Mouse (Mus musculus) MEL-GATA-1-ER (cell line): ENCODE results near the gene Itga9.
A peak's percentile ranks its signal among the peaks of the same experiment; 100 is the strongest.

Experiments
- DNase-seq: peaks from one replicate; pipeline ENCODE4 v3.0.0-alpha.2; 2012; ENCODE audit warnings: low read depth; ENCODE audit errors: extremely low read depth

The Itga9 gene

DNA sequence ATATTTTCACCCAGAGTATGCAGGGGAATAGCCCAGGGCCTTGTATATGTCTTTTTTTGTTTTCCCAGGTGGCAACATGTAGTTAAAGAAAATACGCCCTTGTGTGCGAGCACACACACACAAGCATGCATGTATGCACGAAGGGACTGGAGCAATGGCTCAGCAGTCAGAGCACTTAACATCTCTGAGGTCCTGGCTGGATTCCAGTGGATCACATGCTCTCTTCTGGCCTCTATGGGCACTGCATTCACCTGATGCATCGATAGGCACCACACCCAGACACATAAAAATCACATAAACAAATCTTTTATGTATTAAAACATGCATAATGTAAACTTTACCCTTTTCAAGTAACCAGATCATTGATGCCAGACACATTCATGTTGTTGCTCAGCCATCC is 335.5 kb downstream of the Itga9 start:
- DNase-seq: no peak

DNA sequence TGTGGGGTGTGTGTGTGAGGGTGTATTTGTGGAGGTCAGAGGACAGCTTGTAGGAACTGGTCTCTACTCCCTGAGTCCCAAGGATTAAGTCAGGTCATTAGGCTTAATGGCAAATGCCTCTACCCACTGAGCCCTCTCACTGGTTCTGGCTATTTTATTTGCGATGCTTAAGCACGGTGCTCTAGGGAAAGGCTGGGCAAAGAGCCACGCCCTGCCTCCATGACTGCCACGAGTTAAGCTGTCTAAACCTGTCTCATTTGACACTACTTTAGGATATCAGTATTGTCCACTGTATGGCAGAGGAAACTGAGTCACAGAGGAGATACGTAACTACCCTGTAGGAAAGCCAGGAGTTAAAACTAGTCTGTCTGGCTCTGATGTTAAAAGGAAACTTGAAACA is 337.5 kb downstream of the Itga9 start:
- DNase-seq: no peak

DNA sequence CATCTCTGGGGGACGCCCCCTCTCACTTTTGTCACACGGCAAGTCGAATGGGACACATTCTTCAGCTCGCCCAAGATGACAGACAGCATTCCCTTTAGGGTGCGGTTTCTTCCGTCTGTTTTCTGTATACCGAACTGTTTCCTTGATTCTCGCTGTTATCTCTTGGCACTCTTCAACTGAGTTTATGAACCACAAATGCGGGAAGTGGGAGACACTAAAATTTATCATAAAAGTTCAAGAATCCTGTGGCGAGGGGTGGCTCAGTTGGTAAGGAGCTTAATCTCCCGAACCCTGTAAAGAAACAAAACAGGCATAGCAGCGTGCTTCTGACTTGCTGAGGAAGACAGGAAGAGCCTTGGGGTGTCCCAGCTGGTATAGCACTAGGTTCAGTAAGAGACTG is 337.9 kb downstream of the Itga9 start:
- DNase-seq: peak; percentile 89

DNA sequence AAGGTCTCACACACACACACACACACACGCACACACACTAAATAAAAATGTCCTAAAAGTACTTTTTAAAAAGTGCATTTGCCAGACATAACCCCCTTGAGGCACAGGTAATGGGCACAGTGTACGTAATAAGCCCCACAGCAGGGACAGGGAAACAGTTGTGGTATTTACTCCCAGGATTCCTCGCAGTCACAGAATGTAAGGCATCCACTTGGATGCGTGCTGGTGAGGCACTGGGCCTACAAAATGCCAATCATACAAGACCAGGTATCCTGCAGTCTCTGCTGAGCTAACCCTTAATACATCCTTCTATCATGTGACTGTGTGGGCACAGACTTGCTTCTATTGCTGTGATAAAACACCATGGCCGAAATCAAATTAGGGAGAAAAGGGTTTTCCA is 342.0 kb downstream of the Itga9 start:
- no peak for DNase-seq

DNA sequence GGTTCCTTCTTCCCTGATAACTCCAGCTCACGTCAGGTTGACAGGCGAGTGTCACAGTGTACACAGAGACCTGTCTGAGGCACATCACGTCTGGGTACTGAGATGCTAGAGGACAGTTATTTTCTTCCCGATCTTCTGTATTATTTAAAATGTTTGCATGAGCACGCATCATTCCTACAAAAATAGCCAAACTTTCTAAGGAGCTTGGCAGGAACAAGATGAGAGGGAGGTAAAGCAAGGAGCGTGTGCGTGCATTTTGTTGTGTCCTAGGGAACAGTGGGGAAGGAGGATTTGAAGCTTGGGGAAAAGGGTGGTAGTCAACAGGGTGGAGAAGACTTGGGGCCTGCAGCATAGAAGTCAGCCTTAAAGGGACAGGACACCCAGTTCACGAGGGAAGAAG is 342.6 kb downstream of the Itga9 start:
- DNase-seq: no peak

DNA sequence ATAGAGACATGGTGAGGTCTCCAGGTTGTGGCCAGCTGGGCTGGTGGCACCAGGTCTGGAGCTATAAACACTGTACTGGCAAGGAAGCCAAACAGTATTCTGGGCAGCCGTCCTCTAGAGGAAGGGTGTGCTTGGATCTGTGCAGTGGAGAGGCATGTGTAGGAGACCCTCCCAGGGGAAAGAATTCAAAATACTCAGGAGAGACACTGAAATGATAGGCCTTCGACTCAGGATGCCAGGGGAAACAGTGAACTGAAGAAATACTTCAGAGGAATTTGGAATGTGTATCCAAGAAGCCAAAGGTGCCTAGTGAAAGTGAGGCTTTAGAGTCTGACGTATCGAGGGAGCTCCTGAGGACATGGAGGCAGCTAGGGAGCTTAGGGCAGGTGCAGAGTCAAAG is 343.2 kb downstream of the Itga9 start:
- DNase-seq: no peak

DNA sequence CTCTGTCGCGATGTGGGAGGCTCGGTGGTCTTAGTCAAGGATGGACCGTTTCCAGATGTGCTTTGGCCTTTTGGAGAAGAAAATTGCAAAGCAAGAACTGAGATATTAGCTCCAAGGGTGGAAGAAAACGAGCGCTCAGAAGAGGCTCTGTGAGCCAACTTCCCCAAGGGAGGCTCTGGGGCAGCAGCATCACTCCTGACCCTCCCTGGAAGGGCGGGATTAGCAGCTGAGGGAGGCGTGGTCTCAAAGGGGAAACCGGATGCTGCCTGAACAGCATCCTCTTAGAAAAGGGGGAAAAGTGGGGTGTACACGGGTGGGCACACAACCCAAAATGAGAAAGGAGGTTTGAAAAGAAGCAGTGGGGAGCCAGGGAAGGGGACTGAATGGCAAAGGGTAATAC is 343.6 kb downstream of the Itga9 start:
- DNase-seq: peak; percentile 17
